Mouse (Mus musculus) frontal cortex, postnatal 14 days (tissue): ENCODE results near the gene Rnf166.
A peak's percentile ranks its signal among the peaks of the same experiment; 100 is the strongest.

Experiments used
- DNase-seq, 2 experiments: peaks; one replicate each; pipeline ENCODE4 v3.0.0; 2022; ENCODE audit warnings: low spot score in 2 of 2

Rnf166 gene

GRCm38 (mm10) chr8:122439336-122439735 lies 36.5 kb downstream of the Rnf166 start:
- no peak for DNase-seq

GRCm38 (mm10) chr8:122437708-122438331 lies 38.0 kb downstream of the Rnf166 start:
- no peak for DNase-seq

DNA sequence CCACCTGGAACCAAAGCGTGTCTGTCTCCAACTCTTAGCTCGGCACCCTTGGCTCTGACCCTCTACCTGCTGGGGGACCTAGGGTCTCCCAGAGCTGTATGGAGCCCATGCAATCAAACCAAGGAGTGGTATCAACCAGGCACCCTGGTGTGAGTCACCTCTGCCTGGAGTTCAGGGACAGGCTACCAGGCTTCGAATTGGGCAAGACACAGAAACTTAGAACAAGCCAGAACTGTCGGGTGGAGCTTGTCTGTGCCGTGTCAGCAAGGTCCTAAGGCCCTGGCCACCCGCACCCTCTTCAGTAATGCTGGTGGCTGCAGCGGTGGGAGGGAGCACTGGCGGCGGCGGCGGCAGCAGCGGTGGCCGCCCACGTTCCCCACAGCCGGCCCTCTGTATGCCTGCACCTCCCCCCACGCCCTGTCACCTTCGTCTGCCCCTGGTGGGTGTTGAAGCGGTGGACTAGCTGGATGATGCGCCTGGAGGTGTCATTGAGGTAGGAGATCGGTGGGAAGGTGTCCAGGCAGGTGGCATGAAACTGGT lies 39.2 kb downstream of the Rnf166 start:
- DNase-seq: no peak

- DNase-seq: no peak
Measured at GRCm38 (mm10) chr8:122436146-122436545, 39.7 kb downstream of the Rnf166 start.

DNA sequence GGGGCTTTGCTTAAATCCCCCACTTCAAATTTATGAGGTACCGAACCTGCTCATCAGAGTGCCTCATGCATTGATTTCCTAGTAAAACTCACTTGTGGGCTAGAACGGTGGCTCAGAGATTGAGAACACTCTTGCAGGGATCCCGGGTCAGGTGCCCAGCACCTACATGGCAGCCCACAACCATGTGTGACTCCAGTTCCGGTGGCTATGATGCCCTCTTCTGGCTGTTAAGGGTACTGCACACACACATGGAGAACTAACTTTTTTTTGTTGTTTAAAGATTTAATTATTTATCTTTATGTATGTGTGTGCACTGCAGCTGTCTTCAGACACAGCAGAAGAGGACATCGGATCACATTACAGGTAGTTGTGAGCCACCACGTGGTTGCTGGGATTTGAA lies 40.5 kb downstream of the Rnf166 start:
- DNase-seq: no peak

GRCm38 (mm10) chr8:122433269-122433905 lies 42.5 kb downstream of the Rnf166 start:
- no peak for DNase-seq

GRCm38 (mm10) chr8:122432443-122433268 lies 43.2 kb downstream of the Rnf166 start, which contains the start of gene Cyba:
Cyba (minus strand) TSS chr8:122432930.
- no peak for DNase-seq

- no peak for DNase-seq
Measured at GRCm38 (mm10) chr8:122431694-122432442, 44.0 kb downstream of the Rnf166 start.

DNA sequence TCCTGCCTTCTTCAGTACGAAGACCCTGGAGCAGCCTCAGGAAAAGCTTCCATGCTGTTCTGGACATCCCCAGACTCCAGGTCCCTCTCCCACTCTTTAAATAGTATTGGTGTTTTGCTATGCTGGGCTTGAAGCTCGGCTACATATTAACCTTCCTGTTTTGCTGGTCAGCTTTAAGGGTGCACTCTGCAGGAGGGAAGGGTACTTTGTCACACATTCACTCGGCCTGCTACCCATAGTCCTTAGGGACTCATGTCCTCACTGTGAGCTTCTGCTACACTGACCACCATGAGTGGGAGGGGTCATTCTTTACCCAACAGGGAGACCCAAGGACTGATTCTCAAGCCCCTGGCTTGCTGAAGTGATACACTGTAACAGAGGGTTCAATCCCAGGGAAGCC lies 45.2 kb downstream of the Rnf166 start:
- DNase-seq: no peak

DNA sequence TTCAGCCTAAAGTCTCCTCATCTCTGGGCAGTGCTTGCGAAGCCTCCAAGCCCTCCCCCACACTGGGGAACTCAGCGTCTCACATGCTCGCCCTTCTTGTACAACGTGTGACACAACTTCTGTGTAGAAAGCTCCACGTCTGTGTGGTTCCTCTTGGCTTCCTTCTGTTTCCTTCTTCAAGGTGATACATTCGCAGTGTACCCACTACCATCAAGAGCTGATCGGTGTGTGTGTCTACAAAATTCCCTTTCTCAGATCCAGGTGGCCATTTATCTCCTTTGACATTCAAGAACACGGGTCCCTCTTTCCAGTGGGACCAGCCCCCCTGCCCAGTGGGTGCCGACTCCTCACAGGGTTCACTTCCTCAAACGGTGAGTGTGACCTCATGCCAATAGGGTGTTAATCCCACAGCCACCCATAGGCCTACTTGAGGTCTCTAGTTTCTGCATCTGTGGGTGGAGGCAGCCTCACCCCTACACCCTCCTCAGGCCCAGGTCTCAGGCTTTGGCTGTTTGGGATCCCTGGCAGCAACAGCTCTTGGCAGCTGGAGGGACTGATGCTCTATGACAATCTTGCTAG lies 45.7 kb downstream of the Rnf166 start:
- no peak for DNase-seq

- DNase-seq: no peak
Measured at GRCm38 (mm10) chr8:122428163-122428562, 47.7 kb downstream of the Rnf166 start.

DNA sequence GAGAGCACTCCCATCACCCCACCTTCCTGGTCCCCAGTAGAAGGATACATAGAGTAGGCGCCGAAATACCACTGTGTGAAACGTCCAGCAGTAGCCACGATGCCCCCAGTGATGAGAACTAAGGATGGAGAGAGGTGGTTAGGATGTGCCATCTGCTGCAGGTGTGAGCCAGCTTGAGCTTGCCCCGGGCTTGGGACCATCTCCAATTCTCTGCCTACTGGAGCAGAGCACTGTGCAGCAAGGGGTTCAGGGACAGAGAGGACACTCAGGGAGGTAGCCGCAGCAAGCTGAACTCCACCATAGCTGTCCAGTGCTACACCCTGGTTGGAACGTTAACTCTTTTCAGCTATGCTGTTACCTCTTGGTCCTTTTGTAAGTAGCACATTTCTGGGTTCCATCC lies 48.3 kb downstream of the Rnf166 start:
- no peak for DNase-seq

- no peak for DNase-seq
Measured at GRCm38 (mm10) chr8:122426145-122426544, 49.7 kb downstream of the Rnf166 start.

- no peak for DNase-seq
Measured at GRCm38 (mm10) chr8:122423659-122424058, 52.2 kb downstream of the Rnf166 start.

- DNase-seq: no peak
Measured at GRCm38 (mm10) chr8:122423217-122423616, 52.6 kb downstream of the Rnf166 start.

DNA sequence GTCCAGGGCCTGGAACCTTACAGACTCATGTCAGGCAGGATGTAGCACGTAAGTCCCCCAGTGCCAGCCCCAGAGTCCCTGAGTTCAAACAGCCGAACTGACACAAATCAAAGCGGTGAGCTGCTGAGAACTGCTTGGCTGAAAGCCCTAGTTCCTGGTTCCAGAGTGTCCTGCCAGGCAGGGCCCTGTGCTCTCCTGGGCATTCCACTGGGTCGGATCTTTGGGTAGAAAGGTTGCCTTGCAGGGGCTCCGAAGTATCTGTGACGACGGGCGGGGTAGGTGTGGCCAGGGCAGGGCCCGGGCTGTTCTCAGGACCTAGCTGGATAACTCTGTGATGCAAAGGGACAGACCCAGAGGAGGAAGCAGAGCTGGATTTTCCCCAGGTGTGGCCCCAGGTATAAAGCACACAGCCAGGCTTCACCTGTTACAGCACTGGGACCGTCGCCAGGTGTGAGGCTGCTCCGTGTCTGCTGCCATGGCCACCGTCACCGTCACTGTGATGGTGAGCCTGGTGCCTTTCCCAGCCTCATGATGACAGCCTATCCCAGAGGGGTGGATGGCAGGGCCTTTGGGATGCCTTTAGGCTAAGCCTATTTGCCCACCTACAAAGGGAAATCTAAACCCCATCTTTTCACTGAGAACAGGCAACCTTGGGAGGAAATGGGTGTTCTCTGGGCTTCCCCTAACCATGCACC lies 54.3 kb downstream of the Rnf166 start, which contains the start of gene Il17c:
Gene Il17c (plus strand): TSS at position 645 of the 695 bp plus-strand sequence.
- DNase-seq: no peak

DNA sequence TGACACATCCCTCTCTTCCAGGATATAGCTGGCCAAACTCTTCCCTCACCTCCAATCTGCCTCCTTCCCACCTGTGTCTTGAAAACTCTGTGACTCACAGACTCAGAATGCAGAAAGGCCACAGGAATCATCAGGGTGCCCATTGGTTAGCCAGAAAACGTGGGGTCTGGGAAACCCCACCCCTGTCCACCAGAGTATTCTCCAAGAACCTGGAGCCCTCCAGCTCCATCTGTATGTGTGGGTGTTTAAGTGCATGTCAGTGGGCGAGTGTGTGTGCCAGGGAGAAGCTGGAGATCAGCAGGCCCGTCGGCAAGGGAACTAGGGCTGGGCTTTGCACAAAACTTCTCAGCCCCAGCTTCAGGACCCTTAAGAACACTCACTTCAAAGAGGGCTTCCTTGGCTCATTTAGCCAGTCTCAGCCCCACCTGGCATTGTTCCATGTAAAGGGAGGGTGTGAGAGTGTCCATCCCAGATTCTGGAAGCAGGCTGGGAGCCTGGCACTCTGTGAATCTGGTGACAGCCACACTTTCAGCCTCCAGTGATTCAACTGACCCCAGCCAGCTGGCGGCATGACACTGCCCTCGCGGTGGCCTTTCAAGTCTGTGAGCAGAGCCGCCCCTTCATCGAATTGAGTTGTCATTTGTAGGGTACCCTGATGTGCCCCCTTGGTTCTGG lies 55.8 kb downstream of the Rnf166 start:
- peak in 1 of 2 experiments; percentile 51 for DNase-seq
